Mouse (Mus musculus) spleen, embryonic (tissue): ENCODE data around the gene Lrrc18.

Experiments used
- CTCF ChIA-PET: fragments of 350-600 bp; sonication (Branson Sonifier 250); formaldehyde crosslinking; loops from one replicate; lab custom pipeline; 2022; lab: Charles Lee

Gene Lrrc18

DNA sequence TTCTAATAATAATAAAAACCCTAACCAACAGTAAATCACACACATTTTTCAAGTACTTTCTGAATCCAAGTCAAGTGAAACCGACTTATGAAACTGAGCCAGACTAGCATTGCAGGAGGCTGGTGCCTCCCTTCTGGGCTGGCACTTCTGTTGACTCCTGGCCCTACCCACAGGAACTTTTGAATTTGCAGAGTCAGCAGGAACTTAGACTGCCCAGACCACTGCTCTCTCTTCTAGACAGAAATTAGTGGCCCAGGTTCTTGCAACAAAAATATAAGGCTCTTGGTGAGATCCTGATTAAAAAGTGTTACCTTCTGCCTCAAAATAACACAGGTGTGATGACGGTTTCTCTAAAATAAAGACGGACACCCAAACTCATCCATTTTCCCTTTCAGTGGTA lies 54.0 kb downstream of the Lrrc18 start:
- CTCF ChIA-PET, result no interaction called here

- CTCF ChIA-PET, result no interaction called here
Observed at GRCm38 (mm10) chr14:33053441-33053840, 62.3 kb downstream of the Lrrc18 start.

GRCm38 (mm10) chr14:33058881-33059660 lies 67.9 kb downstream of the Lrrc18 start:
- CTCF ChIA-PET, result no interaction called here

GRCm38 (mm10) chr14:33062996-33063395 lies 71.8 kb downstream of the Lrrc18 start:
- CTCF ChIA-PET, result no interaction called here
